Mouse (Mus musculus): ENCODE measurements around the gene Cln6. TPM values are rescaled to one million over a fixed set of nuclear protein-coding genes. Genes with fewer than 3 reads are reported as not detected.
A peak's percentile ranks its signal among the peaks of the same experiment; 100 is the strongest.
"Not testable (repeated sequence)": the region's sequence is repeated elsewhere in the genome, so short reads cannot be mapped to it uniquely, and the experiment has no call there.

The Cln6 gene
- polyA plus RNA-seq (2017; shearing (Covaris generic)) = 1 to 10 TPM; 7.2 to 9.9 (median 9.7) TPM

GRCm38 (mm10) chr9:62838506-62839171, at the start of gene Cln6:
Cln6 (plus strand) TSS chr9:62838785.
- ATAC-seq = peak; percentile 96

- no peak for ATAC-seq
Measured at GRCm38 (mm10) chr9:62789856-62790255, 48.7 kb upstream of the Cln6 start.

GRCm38 (mm10) chr9:62799218-62799617, 39.4 kb upstream of the Cln6 start:
- not testable (repeated sequence) for ATAC-seq

GRCm38 (mm10) chr9:62810095-62810494, 28.5 kb upstream of the Cln6 start:
- ATAC-seq = no peak

- peak; percentile 40 for ATAC-seq
Measured at GRCm38 (mm10) chr9:62810543-62811515, 27.8 kb upstream of the Cln6 start.

- ATAC-seq = peak; percentile 87
Measured at GRCm38 (mm10) chr9:62811516-62812121, 27.0 kb upstream of the Cln6 start, which contains the start of gene Fem1b. Fem1b (minus strand) TSS chr9:62811934.

- ATAC-seq = no peak
Measured at GRCm38 (mm10) chr9:62812216-62813049, 26.2 kb upstream of the Cln6 start.

- no peak for ATAC-seq
Measured at GRCm38 (mm10) chr9:62814751-62815150, 23.8 kb upstream of the Cln6 start.

GRCm38 (mm10) chr9:62816323-62817098, 22.1 kb upstream of the Cln6 start:
- no peak for ATAC-seq

- ATAC-seq = no peak
Measured at GRCm38 (mm10) chr9:62817099-62817571, 21.4 kb upstream of the Cln6 start.

GRCm38 (mm10) chr9:62817828-62818614, 20.6 kb upstream of the Cln6 start:
- no peak for ATAC-seq

GRCm38 (mm10) chr9:62819494-62819893, 19.1 kb upstream of the Cln6 start:
- ATAC-seq = no peak

GRCm38 (mm10) chr9:62819910-62820309, 18.7 kb upstream of the Cln6 start:
- ATAC-seq = not testable (repeated sequence)

GRCm38 (mm10) chr9:62820829-62821228, 17.8 kb upstream of the Cln6 start:
- ATAC-seq = no peak

GRCm38 (mm10) chr9:62821811-62822210, 16.8 kb upstream of the Cln6 start:
- ATAC-seq = no peak

- no peak for ATAC-seq
Measured at GRCm38 (mm10) chr9:62825791-62826393, 12.7 kb upstream of the Cln6 start.

- ATAC-seq = no peak
Measured at GRCm38 (mm10) chr9:62826456-62826855, 12.1 kb upstream of the Cln6 start.

GRCm38 (mm10) chr9:62827939-62828652, 10.5 kb upstream of the Cln6 start:
- ATAC-seq = peak; percentile 29

GRCm38 (mm10) chr9:62828662-62829086, 9.9 kb upstream of the Cln6 start:
- ATAC-seq = peak; percentile 92

Data from inflammation-experienced regulatory T-cells, adult 6 months (primary cell).